Mouse (Mus musculus): ENCODE measurements at regions not wholly inside any gene's neighbourhood (a gene's known extent, or its start where the extent isn't known, plus 50 kb on each side); places are given as distances from the start of the nearest gene placed in this dataset.

DNA sequence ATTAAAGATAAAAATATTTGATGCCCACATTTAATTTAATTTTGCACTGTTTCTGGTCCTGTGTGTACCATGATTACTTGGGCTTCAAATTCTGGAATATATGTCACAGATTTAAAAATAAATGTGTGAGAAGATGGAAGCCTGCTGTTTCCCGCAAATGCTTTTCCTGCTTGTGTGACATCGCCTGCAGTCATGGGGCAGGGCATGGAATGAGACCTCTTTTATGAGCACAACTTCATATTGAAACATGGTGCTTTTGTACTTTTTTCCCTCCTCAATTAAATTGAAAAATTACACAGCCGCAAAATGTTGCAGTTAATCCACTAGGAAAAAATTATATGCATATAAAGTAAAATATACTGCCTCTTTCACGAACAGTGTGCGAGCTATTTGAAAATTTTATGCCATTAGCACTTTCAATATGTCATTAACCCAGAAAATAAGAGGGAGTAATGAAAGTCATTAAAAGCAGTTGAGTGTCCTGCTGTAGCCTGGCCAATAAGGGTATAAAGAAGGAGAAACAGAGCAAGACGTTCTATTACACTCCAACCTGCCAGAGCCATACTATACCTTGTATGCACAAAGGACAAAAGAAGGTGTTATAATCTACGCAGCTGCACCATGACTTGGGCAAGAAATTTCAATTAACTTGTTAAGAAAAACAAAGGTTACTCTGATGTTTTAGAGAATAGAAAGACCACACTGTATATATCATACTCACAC lies 1336.1 kb upstream of the Cdh9 start:
- TF ChIP-seq CTCF (IDR thresholded peaks at IDR 0.05) (no peak), EP300 (IDR thresholded peaks at IDR 0.05) (no peak)
